ENCODE assay signal across 8 mouse cellular contexts in genomic region chr10:127667269-127668092, GRCm38 (mm10). TPM values are rescaled to one million over a fixed set of nuclear protein-coding genes. Genes with fewer than 3 reads are reported as not detected.
DNase-seq lines count a peak whose midpoint lies in the region; ATAC-seq and TF ChIP-seq lines count a peak whose summit lies in the region.

No protein-coding gene starts in this region.

- H3K27me3 ChIP-seq in forebrain, embryonic 11.5 days (ENCODE audit: control insufficient read depth, insufficient read depth, low read length), result peaks cover 58% of the 10 kb centered on the region
- no peaks in the 10 kb centered on the region for H3K27me3 ChIP-seq in heart, embryonic 16.5 days (ENCODE audit: control insufficient read depth, insufficient read depth, low read length)
- peaks cover 62% of the 10 kb centered on the region for H3K27me3 ChIP-seq in neural tube, embryonic 15.5 days (replicated peaks)

- H3K36me3 ChIP-seq in forebrain, embryonic 11.5 days (ENCODE audit: control insufficient read depth, insufficient read depth, low read length), result no peaks in the 10 kb centered on the region
- peaks cover 5% of the 10 kb centered on the region; the same call in 1 of the 2 replicates for H3K36me3 ChIP-seq in heart, embryonic 16.5 days (ENCODE audit: control insufficient read depth, insufficient read depth)
- H3K36me3 ChIP-seq in neural tube, embryonic 15.5 days, result no peaks in the 10 kb centered on the region

- TF ChIP-seq CTCF in bone marrow, adult 2 months (IDR thresholded peaks at IDR 0.05; ENCODE audit: control insufficient read depth, insufficient read depth, low read length), result no peak
- no peak for TF ChIP-seq CTCF in lung, adult 2 months (IDR thresholded peaks at IDR 0.05; ENCODE audit: insufficient read depth, low read length)

- under 1% methylated on average over 35 of the region's 35 CpGs for WGBS in bone marrow, adult 2 months
- 3% methylated on average over 33 of the region's 35 CpGs for WGBS in forebrain, embryonic 11.5 days
- 2% methylated on average over 34 of the region's 35 CpGs for WGBS in heart, embryonic 16.5 days
- under 1% methylated on average over 35 of the region's 35 CpGs for WGBS in lung, adult 2 months
- 3% methylated on average over 35 of the region's 35 CpGs for WGBS in neural tube, embryonic 15.5 days

- peak; percentile 32; the same call in 1 of the 2 replicates for ATAC-seq in forebrain, embryonic 11.5 days (replicated peaks; ENCODE audit: low FRiP score)
- ATAC-seq in heart, embryonic 16.5 days (replicated peaks; ENCODE audit: extremely low read depth, insufficient read depth, low FRiP score), result peak; percentile 70
- 0 out of 2 replicates have a peak, but pooled peaks have one; percentile 19 for ATAC-seq in neural tube, embryonic 15.5 days (ENCODE audit: low FRiP score)

- peak overlapping the region; percentile 70 for H3K27ac ChIP-seq in bone marrow, adult 2 months (ENCODE audit: control insufficient read depth, insufficient read depth, low read depth, low read length, poor library complexity)
- H3K27ac ChIP-seq in forebrain, embryonic 11.5 days (ENCODE audit: low read depth, low read length), result peak overlapping the region; percentile 75; the same call in 1 of the 2 replicates
- H3K27ac ChIP-seq in heart, embryonic 16.5 days (ENCODE audit: low read length), result peak overlapping the region; percentile 99
- H3K27ac ChIP-seq in neural tube, embryonic 15.5 days (replicated peaks), result peak overlapping the region; percentile 78

- TF ChIP-seq POLR2A in bone marrow, adult 2 months (IDR thresholded peaks at IDR 0.05; ENCODE audit: borderline replicate concordance, control insufficient read depth, low read depth, low read length), result peak; percentile 22; the same call in 1 of the 2 replicates
- peak; percentile 61; the same call in 1 of the 2 replicates for TF ChIP-seq POLR2A in lung, adult 2 months (IDR thresholded peaks at IDR 0.05; ENCODE audit: borderline replicate concordance, extremely low read depth, low read depth, low read length)

- DNase-seq in CD4-positive, CD25-positive, alpha-beta regulatory T cell, adult 2 months (ENCODE audit: low read depth, low spot score), result peak; percentile 80
- DNase-seq in forebrain, embryonic 11.5 days (ENCODE audit: low spot score), result peak; percentile 81
- DNase-seq in kidney, postnatal 14 days, result peak; percentile 94
- DNase-seq in lung, adult 2 months, result peak; percentile 84
- peak; percentile 89 for DNase-seq in testis, postnatal 14 days (ENCODE audit: low spot score)

- H3K4me2 ChIP-seq in forebrain, embryonic 11.5 days (ENCODE audit: low read depth, low read length, severe bottlenecking), result peak overlapping the region; percentile 95
- peak overlapping the region; percentile 90 for H3K4me2 ChIP-seq in heart, embryonic 16.5 days (ENCODE audit: low read depth, low read length)
- peak overlapping the region; percentile 96 for H3K4me2 ChIP-seq in neural tube, embryonic 15.5 days

- H3K9me3 ChIP-seq in forebrain, embryonic 11.5 days (ENCODE audit: control insufficient read depth, low read length), result no peaks in the 10 kb centered on the region
- H3K9me3 ChIP-seq in heart, embryonic 16.5 days (replicated peaks; ENCODE audit: control insufficient read depth, low read length), result no peaks in the 10 kb centered on the region
- H3K9me3 ChIP-seq in neural tube, embryonic 15.5 days (replicated peaks), result no peaks in the 10 kb centered on the region

- no peaks in the 10 kb centered on the region; the same call in 1 of the 2 replicates for H3K4me1 ChIP-seq in bone marrow, adult 2 months (ENCODE audit: control insufficient read depth, insufficient read depth, low read length)
- peaks cover 25% of the 10 kb centered on the region for H3K4me1 ChIP-seq in forebrain, embryonic 11.5 days (replicated peaks; ENCODE audit: control insufficient read depth, insufficient read depth, low read length)
- peaks cover 51% of the 10 kb centered on the region for H3K4me1 ChIP-seq in heart, embryonic 16.5 days (ENCODE audit: control insufficient read depth, insufficient read depth, low read length)
- H3K4me1 ChIP-seq in lung, adult 2 months (ENCODE audit: control insufficient read depth, insufficient read depth, low read length), result peaks cover 22% of the 10 kb centered on the region
- H3K4me1 ChIP-seq in neural tube, embryonic 15.5 days, result peaks cover 52% of the 10 kb centered on the region

- H3K9ac ChIP-seq in forebrain, embryonic 11.5 days (ENCODE audit: low read length), result peak overlapping the region; percentile 61
- peak overlapping the region; percentile 93 for H3K9ac ChIP-seq in heart, embryonic 16.5 days (ENCODE audit: low read length)
- H3K9ac ChIP-seq in neural tube, embryonic 15.5 days (replicated peaks), result peak overlapping the region; percentile 44

- H3K4me3 ChIP-seq in bone marrow, adult 2 months (replicated peaks; ENCODE audit: control insufficient read depth, low read depth, low read length), result peak overlapping the region; percentile 63
- H3K4me3 ChIP-seq in forebrain, embryonic 11.5 days (ENCODE audit: low read depth, low read length), result peak overlapping the region; percentile 54
- peak overlapping the region; percentile 82 for H3K4me3 ChIP-seq in heart, embryonic 16.5 days (ENCODE audit: low read length)
- peak overlapping the region; percentile 69 for H3K4me3 ChIP-seq in lung, adult 2 months (replicated peaks; ENCODE audit: extremely low read depth, low read depth, low read length)
- peak overlapping the region; percentile 54 for H3K4me3 ChIP-seq in neural tube, embryonic 15.5 days (replicated peaks)

RNA-seq across cellular contexts. Expression of gene Nemp1, which starts 0.8 kb away (rescaled TPM):
- 6.7 and 7.3 TPM in 2 replicates for polyA plus RNA-seq in bone marrow, adult 2 months (2011; ENCODE audit: insufficient read depth, insufficient read length, low replicate concordance, missing spikeins)
- 12.0 and 12.2 TPM in 2 replicates for polyA plus RNA-seq in forebrain, embryonic 11.5 days (2014; fragmentation: Nextera tagmentation; extraction: Ambion mirVana)
- 8.3 and 8.7 TPM in 2 replicates for polyA plus RNA-seq in heart, embryonic 16.5 days (2015; fragmentation: Nextera tagmentation; extraction: Ambion mirVana)
- 2.7 and 3.6 TPM in 2 replicates for polyA plus RNA-seq in lung, adult 2 months (2012; rRNA removed)
- polyA plus RNA-seq in neural tube, embryonic 15.5 days (2015; fragmentation: Nextera tagmentation; extraction: Ambion mirVana), result 3.4 and 4.7 TPM in 2 replicates

RNA-seq across cellular contexts. Expression of gene Nab2, which starts 0.9 kb away (rescaled TPM):
- polyA plus RNA-seq in bone marrow, adult 2 months (2011; ENCODE audit: insufficient read depth, insufficient read length, low replicate concordance, missing spikeins), result 3.3 and 4.0 TPM in 2 replicates
- 4.9 and 5.5 TPM in 2 replicates for polyA plus RNA-seq in forebrain, embryonic 11.5 days (2014; fragmentation: Nextera tagmentation; extraction: Ambion mirVana)
- polyA plus RNA-seq in heart, embryonic 16.5 days (2015; fragmentation: Nextera tagmentation; extraction: Ambion mirVana), result 10.9 and 12.7 TPM in 2 replicates
- 32.8 and 35.1 TPM in 2 replicates for polyA plus RNA-seq in lung, adult 2 months (2012; rRNA removed)
- polyA plus RNA-seq in neural tube, embryonic 15.5 days (2015; fragmentation: Nextera tagmentation; extraction: Ambion mirVana), result 2.5 and 4.8 TPM in 2 replicates

RNA-seq across cellular contexts. Expression of gene Stat6, which starts 24.7 kb away (rescaled TPM):
- 31.6 and 60.1 TPM in 2 replicates for polyA plus RNA-seq in bone marrow, adult 2 months (2011; ENCODE audit: insufficient read depth, insufficient read length, low replicate concordance, missing spikeins)
- 6.8 and 7.8 TPM in 2 replicates for polyA plus RNA-seq in forebrain, embryonic 11.5 days (2014; fragmentation: Nextera tagmentation; extraction: Ambion mirVana)
- 36.1 and 36.7 TPM in 2 replicates for polyA plus RNA-seq in heart, embryonic 16.5 days (2015; fragmentation: Nextera tagmentation; extraction: Ambion mirVana)
- 92.3 and 123 TPM in 2 replicates for polyA plus RNA-seq in lung, adult 2 months (2012; rRNA removed)
- 5.0 and 11.5 TPM in 2 replicates for polyA plus RNA-seq in neural tube, embryonic 15.5 days (2015; fragmentation: Nextera tagmentation; extraction: Ambion mirVana)

RNA-seq across cellular contexts. Expression of gene Myo1a, which starts 37.5 kb away (rescaled TPM):
- 1.4 and 1.7 TPM in 2 replicates for polyA plus RNA-seq in bone marrow, adult 2 months (2011; ENCODE audit: insufficient read depth, insufficient read length, low replicate concordance, missing spikeins)
- 0.40 and 0.51 TPM in 2 replicates for polyA plus RNA-seq in forebrain, embryonic 11.5 days (2014; fragmentation: Nextera tagmentation; extraction: Ambion mirVana)
- 0.21 and 1.8 TPM in 2 replicates for polyA plus RNA-seq in heart, embryonic 16.5 days (2015; fragmentation: Nextera tagmentation; extraction: Ambion mirVana)
- polyA plus RNA-seq in lung, adult 2 months (2012; rRNA removed), result 0.11 and 0.77 TPM in 2 replicates
- polyA plus RNA-seq in neural tube, embryonic 15.5 days (2015; fragmentation: Nextera tagmentation; extraction: Ambion mirVana), result 1.2 and 2.1 TPM in 2 replicates

RNA-seq across cellular contexts. Expression of gene Lrp1, which starts 46.5 kb away (rescaled TPM):
- 23.5 and 48.3 TPM in 2 replicates for polyA plus RNA-seq in bone marrow, adult 2 months (2011; ENCODE audit: insufficient read depth, insufficient read length, low replicate concordance, missing spikeins)
- 71.2 and 75.0 TPM in 2 replicates for polyA plus RNA-seq in forebrain, embryonic 11.5 days (2014; fragmentation: Nextera tagmentation; extraction: Ambion mirVana)
- polyA plus RNA-seq in heart, embryonic 16.5 days (2015; fragmentation: Nextera tagmentation; extraction: Ambion mirVana), result 33.4 and 34.4 TPM in 2 replicates
- 215 and 248 TPM in 2 replicates for polyA plus RNA-seq in lung, adult 2 months (2012; rRNA removed)
- polyA plus RNA-seq in neural tube, embryonic 15.5 days (2015; fragmentation: Nextera tagmentation; extraction: Ambion mirVana), result 102 and 108 TPM in 2 replicates

Comparison
In these comparisons a context has a peak if more than half of its experiments do, and no peak if none do; other contexts are left out.
1. Peak in every context shown above with its lines: DNase-seq, ATAC-seq, H3K4me3 ChIP-seq and H3K27ac ChIP-seq.
2. ATAC-seq: peak in every context shown above with its lines; median percentile 70 in heart, embryonic 16.5 days; 32 in forebrain, embryonic 11.5 days; 19 in neural tube, embryonic 15.5 days.